Mouse (Mus musculus): ENCODE measurements around the gene Olfr1369-ps1. TPM values are rescaled to one million over a fixed set of nuclear protein-coding genes. Genes with fewer than 3 reads are reported as not detected.

Gene Olfr1369-ps1
- polyA plus RNA-seq, 1 experiment from 2014 or later = not detected

DNA sequence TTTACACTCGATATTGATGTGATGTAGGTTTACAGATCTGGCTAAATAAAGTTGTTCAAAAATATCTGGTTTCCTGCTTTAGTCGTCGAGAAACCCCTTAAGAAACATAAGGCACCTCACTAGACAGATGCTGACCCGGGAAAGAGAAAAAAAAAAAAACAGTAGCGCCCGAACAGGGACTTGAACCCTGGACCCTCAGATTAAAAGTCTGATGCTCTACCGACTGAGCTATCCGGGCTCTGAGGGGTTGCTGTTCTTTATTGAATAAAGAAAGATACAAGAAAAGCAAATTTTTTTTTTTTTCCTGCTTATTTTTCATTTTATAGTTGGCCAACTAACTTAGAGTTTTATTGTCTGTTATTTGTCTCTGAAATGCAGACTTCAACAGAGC is 56.6 kb downstream of the Olfr1369-ps1 start:
- WGBS = 1% methylated on average over 8 of the region's 8 CpGs
- Histone ChIP-seq H3K4me3 (replicated peaks; ENCODE audit: low read depth, low read length) (peak overlapping the region; percentile 51), H3K27ac (no peak overlapping the region), H3K27me3 (ENCODE audit: insufficient read depth, low read length) (no peaks in the 10 kb centered on the region), H3K36me3 (ENCODE audit: insufficient read depth, low read length) (no peaks in the 10 kb centered on the region), H3K9me3 (replicated peaks; ENCODE audit: low read length) (no peaks in the 10 kb centered on the region), H3K4me1 (replicated peaks; ENCODE audit: insufficient read depth, low read length) (peaks cover 5% of the 10 kb centered on the region; the same call in 1 of the 2 replicates), H3K4me2 (ENCODE audit: low read length) (peak overlapping the region; percentile 57), H3K9ac (ENCODE audit: low read depth, low read length) (0 out of 2 replicates have a peak overlapping the region, but pooled peaks have one; percentile 5)
- DNase-seq (ENCODE audit: low spot score) (no peak), ATAC-seq (replicated peaks; ENCODE audit: low FRiP score, low read depth) (no peak; the same call in 1 of the 2 replicates)
- TF ChIP-seq CTCF (IDR thresholded peaks at IDR 0.05; ENCODE audit: low read depth) = no peak

DNA sequence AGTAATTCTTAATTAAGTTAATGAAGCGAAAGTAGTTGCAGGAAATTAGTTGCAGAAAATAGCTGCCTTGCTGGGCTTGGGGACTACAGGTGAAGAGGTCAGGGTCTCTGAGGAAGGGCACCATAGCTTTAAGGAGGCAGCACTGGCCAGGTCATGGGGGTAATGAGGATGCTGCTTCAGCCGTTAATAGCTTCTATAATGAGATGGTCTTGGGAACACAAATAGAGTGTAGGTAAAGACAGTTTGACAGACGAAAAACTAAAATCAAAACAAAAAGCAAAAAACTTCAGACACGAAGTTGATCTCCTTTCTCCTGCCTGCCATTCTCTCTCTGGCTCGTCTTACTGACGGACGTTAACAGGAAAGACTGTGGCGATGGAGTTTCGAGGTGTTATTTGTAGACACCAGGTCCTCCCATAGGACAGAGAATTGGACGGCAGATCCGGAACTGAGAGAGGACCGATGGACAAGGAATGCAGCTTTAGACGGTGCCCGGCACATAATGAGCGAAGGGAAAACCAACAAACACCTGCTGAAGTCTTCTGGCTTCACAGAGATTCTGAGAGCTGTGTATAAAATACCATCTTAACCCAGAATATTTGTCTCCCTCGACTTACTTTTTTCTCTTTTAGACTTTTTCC is 57.2 kb downstream of the Olfr1369-ps1 start:
- Histone ChIP-seq H3K4me3 (replicated peaks; ENCODE audit: low read depth, low read length) (peak overlapping the region; percentile 51), H3K9ac (ENCODE audit: low read depth, low read length) (peak overlapping the region; percentile 5; the same call in 1 of the 2 replicates), H3K9me3 (replicated peaks; ENCODE audit: low read length) (no peaks in the 10 kb centered on the region), H3K4me2 (ENCODE audit: low read length) (peak overlapping the region; percentile 57), H3K27me3 (ENCODE audit: insufficient read depth, low read length) (no peaks in the 10 kb centered on the region), H3K36me3 (ENCODE audit: insufficient read depth, low read length) (no peaks in the 10 kb centered on the region), H3K4me1 (replicated peaks; ENCODE audit: insufficient read depth, low read length) (peaks cover 5% of the 10 kb centered on the region; the same call in 1 of the 2 replicates), H3K27ac (peak overlapping the region; percentile 57; the same call in 1 of the 2 replicates)
- DNase-seq (ENCODE audit: low spot score) (peak; percentile 55), ATAC-seq (replicated peaks; ENCODE audit: low FRiP score, low read depth) (no peak)
- no peak for TF ChIP-seq CTCF (IDR thresholded peaks at IDR 0.05; ENCODE audit: low read depth)
- 1% methylated on average over 16 of the region's 16 CpGs for WGBS

Other genes with a start within 250 kb of the Olfr1369-ps1 start
- gene Olfr1370, start 36.5 kb upstream of the Olfr1369-ps1 start, polyA plus RNA-seq (2015; fragmentation: Nextera tagmentation; extraction: Ambion mirVana) = not detected in 2 replicates
- not detected in 2 replicates for gene Olfr263, start 18.2 kb downstream of the Olfr1369-ps1 start, polyA plus RNA-seq (2015; fragmentation: Nextera tagmentation; extraction: Ambion mirVana)
- gene Olfr1368, start 34.4 kb downstream of the Olfr1369-ps1 start, polyA plus RNA-seq (2015; fragmentation: Nextera tagmentation; extraction: Ambion mirVana) = not detected in 2 replicates
- 101 and 103 TPM in 2 replicates for gene Trim27, start 68.0 kb downstream of the Olfr1369-ps1 start, polyA plus RNA-seq (2015; fragmentation: Nextera tagmentation; extraction: Ambion mirVana)
- gene Gpx5, start 181.2 kb downstream of the Olfr1369-ps1 start, polyA plus RNA-seq (2015; fragmentation: Nextera tagmentation; extraction: Ambion mirVana) = not detected in 2 replicates
- gene Gpx6, start 200.6 kb downstream of the Olfr1369-ps1 start, polyA plus RNA-seq (2015; fragmentation: Nextera tagmentation; extraction: Ambion mirVana) = 57.5 and 67.8 TPM in 2 replicates
- not detected in 2 replicates for gene Olfr1367, start 235.4 kb downstream of the Olfr1369-ps1 start, polyA plus RNA-seq (2015; fragmentation: Nextera tagmentation; extraction: Ambion mirVana)